Mouse (Mus musculus): ENCODE measurements around the gene Vmn2r42.
"Not testable (repeated sequence)": the region's sequence is repeated elsewhere in the genome, so short reads cannot be mapped to it uniquely, and the experiment has no call there.

Gene Vmn2r42

GRCm38 (mm10) chr7:8200220-8200619 is at the start of gene Vmn2r42:
Gene Vmn2r42 (minus strand): TSS chr7:8200320.
- not testable (repeated sequence) for DNase-seq (ENCODE audit: low spot score)

DNA sequence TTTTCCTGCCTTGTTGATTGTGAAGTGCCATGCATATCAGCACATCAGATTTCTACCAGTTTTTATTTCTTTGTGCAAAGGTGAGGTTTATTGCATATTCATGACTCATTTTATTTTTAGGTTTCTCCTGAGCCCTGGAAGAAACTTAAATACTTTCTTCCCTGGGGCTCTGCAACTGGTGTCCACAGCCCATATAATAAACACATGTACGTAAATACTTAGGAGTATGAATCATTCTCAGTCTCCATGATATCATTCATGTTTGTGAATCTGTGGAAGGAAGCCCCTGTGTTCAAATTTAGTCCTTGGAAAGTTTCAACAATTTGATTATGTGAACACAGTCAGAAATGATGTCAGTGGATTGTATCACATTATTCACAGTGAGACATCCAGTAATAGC is 38.6 kb downstream of the Vmn2r42 start, which contains the start of gene Vmn2r41:
Gene Vmn2r41, minus strand, starts transcription at position 101 of the 400 bp plus-strand sequence.
- DNase-seq (ENCODE audit: low spot score): not testable (repeated sequence)
